Mouse (Mus musculus): ENCODE measurements at regions not wholly inside any gene's neighbourhood (a gene's known extent, or its start where the extent isn't known, plus 50 kb on each side); places are given as distances from the start of the nearest gene placed in this dataset.

GRCm38 (mm10) chr10:54161091-54161742 lies 84.8 kb upstream of the Man1a start:
- Histone ChIP-seq H3K36me3 (ENCODE audit: control insufficient read depth, insufficient read depth) (no peaks in the 10 kb centered on the region), H3K9me3 (ENCODE audit: control insufficient read depth, low read length) (no peaks in the 10 kb centered on the region), H3K27me3 (replicated peaks; ENCODE audit: control insufficient read depth, insufficient read depth, low read length) (no peaks in the 10 kb centered on the region), H3K4me1 (replicated peaks; ENCODE audit: control insufficient read depth, insufficient read depth, low read length) (no peaks in the 10 kb centered on the region), H3K4me2 (ENCODE audit: low read length) (no peak overlapping the region), H3K9ac (replicated peaks; ENCODE audit: low read depth, low read length) (no peak overlapping the region), H3K4me3 (replicated peaks; ENCODE audit: low read length) (no peak overlapping the region), H3K27ac (ENCODE audit: low read length) (no peak overlapping the region)
- ATAC-seq: no peak
- WGBS: 90% methylated on average over 11 of the region's 11 CpGs

GRCm38 (mm10) chr10:54153928-54154327 lies 77.5 kb upstream of the Man1a start:
- Histone ChIP-seq H3K27ac (ENCODE audit: low read length) (no peak overlapping the region), H3K27me3 (replicated peaks; ENCODE audit: control insufficient read depth, insufficient read depth, low read length) (no peaks in the 10 kb centered on the region), H3K4me2 (ENCODE audit: low read length) (no peak overlapping the region), H3K4me3 (replicated peaks; ENCODE audit: low read length) (no peak overlapping the region), H3K36me3 (ENCODE audit: control insufficient read depth, insufficient read depth) (no peaks in the 10 kb centered on the region), H3K9ac (replicated peaks; ENCODE audit: low read depth, low read length) (no peak overlapping the region), H3K9me3 (ENCODE audit: control insufficient read depth, low read length) (no peaks in the 10 kb centered on the region), H3K4me1 (replicated peaks; ENCODE audit: control insufficient read depth, insufficient read depth, low read length) (no peaks in the 10 kb centered on the region)
- no peak for ATAC-seq
- 90% methylated on average over 1 of the region's 1 CpGs for WGBS

GRCm38 (mm10) chr10:54132634-54133033 lies 56.2 kb upstream of the Man1a start:
- H3K9ac ChIP-seq (replicated peaks; ENCODE audit: low read depth, low read length): no peak overlapping the region
- H3K4me1 ChIP-seq (replicated peaks; ENCODE audit: control insufficient read depth, insufficient read depth, low read length): no peaks in the 10 kb centered on the region
- ATAC-seq: no peak
- H3K27ac ChIP-seq (ENCODE audit: low read length): no peak overlapping the region
- no peak overlapping the region for H3K4me3 ChIP-seq (replicated peaks; ENCODE audit: low read length)
- H3K4me2 ChIP-seq (ENCODE audit: low read length): no peak overlapping the region
- H3K36me3 ChIP-seq (ENCODE audit: control insufficient read depth, insufficient read depth): no peaks in the 10 kb centered on the region
- no peaks in the 10 kb centered on the region for H3K9me3 ChIP-seq (ENCODE audit: control insufficient read depth, low read length)
- no peaks in the 10 kb centered on the region for H3K27me3 ChIP-seq (replicated peaks; ENCODE audit: control insufficient read depth, insufficient read depth, low read length)
- 86% methylated on average over 3 of the region's 3 CpGs for WGBS

Data from forebrain, embryonic 16.5 days (tissue).